Mouse (Mus musculus): ENCODE measurements around the gene Nfyc. TPM values are rescaled to one million over a fixed set of nuclear protein-coding genes. Genes with fewer than 3 reads are reported as not detected.

The Nfyc gene
- polyA plus RNA-seq, 2 experiments, result 50.6 to 53.3 TPM

DNA sequence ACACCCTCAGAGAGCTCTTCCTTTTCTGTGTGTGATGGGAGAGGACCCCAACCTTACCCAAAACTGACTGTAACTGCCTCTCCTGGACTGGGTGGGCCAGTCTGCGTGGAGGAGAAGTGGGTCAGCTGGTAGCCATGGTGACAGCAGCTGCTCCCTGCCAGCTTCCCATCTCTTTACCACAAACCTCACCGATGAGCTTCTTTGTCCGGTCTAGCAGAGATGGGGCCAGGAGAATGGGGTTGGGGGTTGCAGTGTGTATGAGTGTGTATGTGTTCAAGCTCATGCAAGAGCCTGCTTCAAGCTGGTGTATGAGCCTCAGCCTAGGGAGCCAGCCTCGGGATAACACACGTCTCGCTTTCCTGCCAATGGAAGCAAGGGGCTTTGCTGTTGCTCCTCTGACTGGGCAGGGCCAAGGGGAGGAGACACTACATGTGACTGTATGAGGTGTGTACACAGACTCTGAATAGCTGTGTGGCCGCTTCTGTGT, 38.9 kb upstream of the Nfyc start:
- no peaks in the 10 kb centered on the region for H3K4me1 ChIP-seq (replicated peaks; ENCODE audit: control insufficient read depth in 2 of 2, insufficient read depth in 2 of 2, low read length in 1 of 2)
- 43% methylated on average over 7 of the region's 7 CpGs for WGBS (ENCODE audit: insufficient replicate concordance)
- H3K4me3 ChIP-seq (ENCODE audit: insufficient read depth in 1 of 2, low read depth in 2 of 2, low read length in 2 of 2), result no peak overlapping the region
- no peaks in the 10 kb centered on the region for H3K27me3 ChIP-seq (ENCODE audit: control insufficient read depth, insufficient read depth, low read length)
- H3K9me3 ChIP-seq (ENCODE audit: control insufficient read depth, low read length), result no peaks in the 10 kb centered on the region
- no peak for TF ChIP-seq CTCF (IDR thresholded peaks at IDR 0.05; ENCODE audit: low read depth)
- no peak for TF ChIP-seq EP300 (IDR thresholded peaks at IDR 0.05; ENCODE audit: low read depth)
- H3K9ac ChIP-seq (replicated peaks), result no peak overlapping the region
- no peak for DNase-seq (ENCODE audit: low read depth in 3 of 3, low spot score in 3 of 3)
- H3K36me3 ChIP-seq (replicated peaks; ENCODE audit: control insufficient read depth, insufficient read depth, low read depth), result no peaks in the 10 kb centered on the region
- ATAC-seq (ENCODE audit: insufficient read depth), result no peak
- H3K27ac ChIP-seq, result no peak overlapping the region
- H3K4me2 ChIP-seq (ENCODE audit: low read depth), result no peak overlapping the region

DNA sequence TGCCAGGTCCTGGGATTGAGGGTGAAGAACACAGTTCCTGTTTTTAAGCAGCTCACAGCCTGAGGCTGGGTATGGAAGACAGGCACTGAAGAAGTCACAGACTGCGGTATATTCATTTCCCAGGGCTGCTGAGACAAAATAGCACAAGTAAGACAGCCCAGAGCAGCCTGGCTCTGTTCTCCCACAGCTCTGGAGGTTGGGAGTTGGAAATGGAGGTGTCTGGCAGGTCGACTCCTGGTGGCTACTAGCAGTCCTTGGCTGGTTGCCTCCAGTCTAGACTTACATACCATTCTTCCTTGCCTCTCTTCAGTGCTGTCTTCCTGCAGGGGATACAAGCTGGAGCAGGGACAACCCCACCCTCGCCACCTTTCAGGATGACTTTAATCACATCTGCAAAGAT, 37.6 kb upstream of the Nfyc start:
- 48% methylated on average over 3 of the region's 3 CpGs for WGBS (ENCODE audit: insufficient replicate concordance)
- Histone ChIP-seq H3K4me2 (ENCODE audit: low read depth) (no peak overlapping the region), H3K36me3 (replicated peaks; ENCODE audit: control insufficient read depth, insufficient read depth, low read depth) (no peaks in the 10 kb centered on the region), H3K4me3 (ENCODE audit: insufficient read depth in 1 of 2, low read depth in 2 of 2, low read length in 2 of 2) (no peak overlapping the region), H3K9me3 (ENCODE audit: control insufficient read depth, low read length) (no peaks in the 10 kb centered on the region), H3K27me3 (ENCODE audit: control insufficient read depth, insufficient read depth, low read length) (no peaks in the 10 kb centered on the region), H3K9ac (replicated peaks) (no peak overlapping the region), H3K4me1 (replicated peaks; ENCODE audit: control insufficient read depth in 2 of 2, insufficient read depth in 2 of 2, low read length in 1 of 2) (no peaks in the 10 kb centered on the region), H3K27ac (no peak overlapping the region)
- no peak for ATAC-seq (ENCODE audit: insufficient read depth)
- DNase-seq (ENCODE audit: low read depth in 3 of 3, low spot score in 3 of 3), result no peak
- no peak for TF ChIP-seq EP300 (IDR thresholded peaks at IDR 0.05; ENCODE audit: low read depth)
- TF ChIP-seq CTCF (IDR thresholded peaks at IDR 0.05; ENCODE audit: low read depth), result no peak

DNA sequence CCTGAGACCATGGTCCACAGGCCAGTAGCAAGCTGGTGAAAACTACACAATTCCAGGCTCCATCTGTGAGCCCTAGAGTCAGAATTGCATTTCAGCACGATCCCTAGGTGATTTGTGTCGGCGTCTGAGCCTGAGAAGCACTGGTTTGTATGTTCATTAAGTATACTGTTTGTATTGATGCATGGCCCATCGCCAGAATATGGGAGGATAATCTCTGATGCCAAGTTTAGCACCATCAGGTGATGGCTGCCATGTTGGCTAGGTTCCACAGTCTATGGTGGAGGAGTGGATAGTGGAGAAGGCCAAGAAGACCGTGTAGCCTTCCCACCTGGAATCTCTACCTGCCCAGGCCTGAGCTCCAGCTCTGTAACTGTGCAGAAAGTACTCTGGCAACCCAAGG, 36.9 kb upstream of the Nfyc start:
- 51% methylated on average over 5 of the region's 5 CpGs for whole genome bisulfite sequencing (ENCODE audit: insufficient replicate concordance)
- ATAC-seq (ENCODE audit: insufficient read depth) (no peak), DNase-seq (ENCODE audit: low read depth in 3 of 3, low spot score in 3 of 3) (no peak)
- TF ChIP-seq CTCF (IDR thresholded peaks at IDR 0.05; ENCODE audit: low read depth) (no peak), EP300 (IDR thresholded peaks at IDR 0.05; ENCODE audit: low read depth) (no peak)
- no peak overlapping the region for H3K27ac ChIP-seq
- no peaks in the 10 kb centered on the region for H3K36me3 ChIP-seq (replicated peaks; ENCODE audit: control insufficient read depth, insufficient read depth, low read depth)
- no peak overlapping the region for H3K4me2 ChIP-seq (ENCODE audit: low read depth)
- no peak overlapping the region for H3K4me3 ChIP-seq (ENCODE audit: insufficient read depth in 1 of 2, low read depth in 2 of 2, low read length in 2 of 2)
- H3K9ac ChIP-seq (replicated peaks), result no peak overlapping the region
- no peaks in the 10 kb centered on the region for H3K4me1 ChIP-seq (replicated peaks; ENCODE audit: control insufficient read depth in 2 of 2, insufficient read depth in 2 of 2, low read length in 1 of 2)
- H3K27me3 ChIP-seq (ENCODE audit: control insufficient read depth, insufficient read depth, low read length), result no peaks in the 10 kb centered on the region
- H3K9me3 ChIP-seq (ENCODE audit: control insufficient read depth, low read length), result no peaks in the 10 kb centered on the region

DNA sequence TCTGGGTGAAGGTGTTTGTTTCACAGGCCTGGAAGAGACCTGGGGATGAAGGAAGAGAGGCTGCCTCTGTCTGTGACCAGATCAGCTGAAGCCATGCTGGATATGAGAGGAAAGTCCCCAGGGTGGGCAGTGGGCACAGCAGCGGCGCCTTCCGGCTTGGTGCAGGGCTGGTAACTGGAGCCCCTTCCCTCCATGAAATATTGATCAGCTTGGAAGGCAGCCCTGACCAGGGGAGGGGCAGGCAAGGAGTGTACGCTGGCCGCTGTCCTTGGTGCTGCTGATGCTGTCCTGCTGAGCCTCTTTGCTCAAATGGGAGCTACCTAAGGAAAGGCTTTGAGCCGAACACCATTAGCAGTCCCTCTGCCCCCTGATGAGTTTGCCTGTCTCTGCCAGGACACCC, 34.8 kb upstream of the Nfyc start:
- peak in 1 of 3 experiments; percentile 14 for DNase-seq (ENCODE audit: low read depth in 3 of 3, low spot score in 3 of 3)
- Histone ChIP-seq H3K4me1 (replicated peaks; ENCODE audit: control insufficient read depth in 2 of 2, insufficient read depth in 2 of 2, low read length in 1 of 2) (no peaks in the 10 kb centered on the region), H3K4me3 (ENCODE audit: insufficient read depth in 1 of 2, low read depth in 2 of 2, low read length in 2 of 2) (no peak overlapping the region), H3K27ac (no peak overlapping the region), H3K4me2 (ENCODE audit: low read depth) (no peak overlapping the region), H3K9me3 (ENCODE audit: control insufficient read depth, low read length) (no peaks in the 10 kb centered on the region), H3K27me3 (ENCODE audit: control insufficient read depth, insufficient read depth, low read length) (no peaks in the 10 kb centered on the region), H3K9ac (replicated peaks) (no peak overlapping the region), H3K36me3 (replicated peaks; ENCODE audit: control insufficient read depth, insufficient read depth, low read depth) (no peaks in the 10 kb centered on the region)
- no peak for ATAC-seq (ENCODE audit: insufficient read depth)
- WGBS (ENCODE audit: insufficient replicate concordance), result 15% methylated on average over 6 of the region's 6 CpGs
- no peak for TF ChIP-seq CTCF (IDR thresholded peaks at IDR 0.05; ENCODE audit: low read depth)
- no peak for TF ChIP-seq EP300 (IDR thresholded peaks at IDR 0.05; ENCODE audit: low read depth)

DNA sequence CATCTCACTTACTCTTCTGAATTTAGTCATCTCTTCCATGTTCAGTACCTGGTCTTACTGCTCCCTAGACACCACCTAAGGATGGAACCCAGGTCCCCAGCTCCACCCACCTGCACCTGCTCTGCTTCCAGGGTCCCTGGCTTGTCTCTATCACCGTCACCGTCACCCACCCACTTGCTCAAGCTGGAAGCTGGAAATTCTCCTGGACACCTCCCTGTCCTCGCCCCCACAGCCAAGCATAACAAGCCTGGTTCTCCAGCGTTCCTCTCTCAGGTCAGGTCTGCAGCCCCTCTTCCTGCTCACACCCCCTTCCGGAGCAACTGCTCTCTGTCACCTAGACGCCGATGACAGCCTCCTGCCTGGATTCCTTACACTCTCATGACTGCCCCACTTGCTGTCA, 28.5 kb upstream of the Nfyc start:
- H3K4me3 ChIP-seq (ENCODE audit: insufficient read depth in 1 of 2, low read depth in 2 of 2, low read length in 2 of 2), result no peak overlapping the region
- peaks cover 18% of the 10 kb centered on the region for H3K27me3 ChIP-seq (ENCODE audit: control insufficient read depth, insufficient read depth, low read length)
- DNase-seq (ENCODE audit: low read depth in 3 of 3, low spot score in 3 of 3), result no peak
- TF ChIP-seq CTCF (IDR thresholded peaks at IDR 0.05; ENCODE audit: low read depth) (no peak), EP300 (IDR thresholded peaks at IDR 0.05; ENCODE audit: low read depth) (no peak)
- H3K27ac ChIP-seq, result no peak overlapping the region
- no peak for ATAC-seq (ENCODE audit: insufficient read depth)
- no peak overlapping the region for H3K9ac ChIP-seq (replicated peaks)
- no peaks in the 10 kb centered on the region for H3K36me3 ChIP-seq (replicated peaks; ENCODE audit: control insufficient read depth, insufficient read depth, low read depth)
- no peaks in the 10 kb centered on the region for H3K4me1 ChIP-seq (replicated peaks; ENCODE audit: control insufficient read depth in 2 of 2, insufficient read depth in 2 of 2, low read length in 1 of 2)
- H3K4me2 ChIP-seq (ENCODE audit: low read depth), result no peak overlapping the region
- 48% methylated on average over 7 of the region's 7 CpGs for WGBS (ENCODE audit: insufficient replicate concordance)
- H3K9me3 ChIP-seq (ENCODE audit: control insufficient read depth, low read length), result no peaks in the 10 kb centered on the region

Data from liver, embryonic 14.5 days (tissue).